Mouse (Mus musculus): Measurements from ENCODE around the gene Nprl2. TPM values are rescaled to one million over a fixed set of nuclear protein-coding genes. Genes with fewer than 3 reads are reported as not detected.
"Not testable (repeated sequence)": the region's sequence is repeated elsewhere in the genome, so short reads cannot be mapped to it uniquely, and the experiment has no call there.

Nprl2 gene
- total RNA-seq, 2 experiments from 2014 or later: 39.7 to 48.3 TPM

GRCm38 (mm10) chr9:107563029-107563581 is 21.1 kb downstream of the Nprl2 start, which contains the start of gene Tusc2:
Tusc2 (plus strand) TSS chr9:107563255.
- peak; percentile 92 to 94 for DNase-seq (ENCODE audit: extremely low spot score in 1 of 2, low spot score in 2 of 2)
- no peak for TF ChIP-seq CTCF (IDR thresholded peaks at IDR 0.05)
- peak within 1 kb of the TSS; percentile 81 for H3K4me3 ChIP-seq
- intact Hi-C loops (cut with DNase I): no loop called here
- peak within 1 kb of the TSS; percentile 82 for H3K27ac ChIP-seq

GRCm38 (mm10) chr9:107565556-107565955 is 23.5 kb downstream of the Nprl2 start:
- intact Hi-C loops (cut with DNase I); H3K4me3 ChIP-seq; H3K27ac ChIP-seq; DNase-seq (ENCODE audit: extremely low spot score in 1 of 2, low spot score in 2 of 2): not testable (repeated sequence)

- peak; percentile 64 to 78 for DNase-seq (ENCODE audit: extremely low spot score in 1 of 2, low spot score in 2 of 2)
- Histone ChIP-seq H3K4me3 (peak overlapping the region; percentile 23; the same call in 1 of the 2 replicates), H3K27ac (peak overlapping the region; percentile 66)
- TF ChIP-seq CTCF (IDR thresholded peaks at IDR 0.05): peak; percentile 88
- intact Hi-C loops (cut with DNase I): no loop called here
These were observed 24.1 kb downstream of the Nprl2 start for GRCm38 (mm10) chr9:107566041-107566709.

DNA sequence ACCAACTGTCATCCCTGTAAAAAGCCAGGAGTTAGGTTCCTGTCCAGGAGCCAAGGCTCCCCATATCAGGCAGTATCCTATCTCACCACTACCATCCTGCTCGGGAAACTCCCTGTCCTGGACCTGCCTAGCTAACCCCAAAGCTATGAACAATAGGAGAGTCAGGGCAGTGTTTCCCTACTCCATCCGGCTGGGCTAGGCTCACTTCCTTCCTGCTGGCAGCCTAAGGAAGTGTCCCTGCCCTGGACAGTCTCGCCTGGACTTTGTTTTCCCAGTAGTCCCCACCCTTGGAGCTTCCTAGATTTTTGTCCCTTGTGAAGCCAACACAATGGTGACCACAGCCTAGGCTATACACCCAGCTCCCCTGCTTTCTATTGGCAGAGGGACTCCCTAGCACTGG is 24.8 kb downstream of the Nprl2 start:
- peak; percentile 14 for TF ChIP-seq CTCF (IDR thresholded peaks at IDR 0.05)
- no peak for DNase-seq (ENCODE audit: extremely low spot score in 1 of 2, low spot score in 2 of 2)
- Histone ChIP-seq H3K4me3 (no peak overlapping the region), H3K27ac (peak overlapping the region; percentile 66)
- intact Hi-C loops (cut with DNase I): no loop called here

DNA sequence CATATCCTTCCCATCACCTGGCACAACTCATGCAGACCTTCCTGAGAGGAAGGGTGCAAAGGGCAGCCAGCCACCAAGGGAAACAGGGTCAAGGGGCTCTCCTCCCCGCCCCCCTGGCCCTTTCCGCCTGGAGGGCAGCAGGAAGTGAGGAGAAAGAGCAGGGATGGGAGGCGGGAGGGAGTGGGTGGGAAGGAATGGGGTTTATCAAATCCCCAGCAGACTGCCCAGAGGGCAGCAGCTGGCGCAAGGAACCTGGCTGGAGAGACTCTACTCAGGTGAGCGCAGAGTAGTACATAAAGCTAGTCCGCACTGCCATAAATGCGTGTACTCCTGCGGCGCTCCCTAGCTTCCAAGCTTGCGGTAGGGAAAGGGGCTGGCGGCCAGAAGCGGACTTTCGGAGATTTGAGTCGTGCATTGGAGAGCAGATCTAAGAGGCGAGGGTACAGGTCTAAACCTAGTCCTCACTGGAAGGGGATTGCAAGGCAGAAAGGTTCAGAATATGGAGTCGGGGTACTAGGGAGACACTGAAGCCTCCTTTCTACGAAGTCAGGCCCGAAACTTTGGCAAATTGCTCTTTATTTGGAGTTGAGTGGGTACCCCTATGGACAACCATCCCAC is 25.8 kb downstream of the Nprl2 start, which contains the start of gene Hyal2:
Gene Hyal2, plus strand, starts transcription at position 244 of the 618 bp plus-strand sequence.
- DNase-seq (ENCODE audit: extremely low spot score in 1 of 2, low spot score in 2 of 2): no peak
- peak within 1 kb of the TSS; percentile 95 for H3K27ac ChIP-seq
- intact Hi-C loops (cut with DNase I): no loop called here
- H3K4me3 ChIP-seq: peak within 1 kb of the TSS; percentile 82
- no peak for TF ChIP-seq CTCF (IDR thresholded peaks at IDR 0.05)

DNA sequence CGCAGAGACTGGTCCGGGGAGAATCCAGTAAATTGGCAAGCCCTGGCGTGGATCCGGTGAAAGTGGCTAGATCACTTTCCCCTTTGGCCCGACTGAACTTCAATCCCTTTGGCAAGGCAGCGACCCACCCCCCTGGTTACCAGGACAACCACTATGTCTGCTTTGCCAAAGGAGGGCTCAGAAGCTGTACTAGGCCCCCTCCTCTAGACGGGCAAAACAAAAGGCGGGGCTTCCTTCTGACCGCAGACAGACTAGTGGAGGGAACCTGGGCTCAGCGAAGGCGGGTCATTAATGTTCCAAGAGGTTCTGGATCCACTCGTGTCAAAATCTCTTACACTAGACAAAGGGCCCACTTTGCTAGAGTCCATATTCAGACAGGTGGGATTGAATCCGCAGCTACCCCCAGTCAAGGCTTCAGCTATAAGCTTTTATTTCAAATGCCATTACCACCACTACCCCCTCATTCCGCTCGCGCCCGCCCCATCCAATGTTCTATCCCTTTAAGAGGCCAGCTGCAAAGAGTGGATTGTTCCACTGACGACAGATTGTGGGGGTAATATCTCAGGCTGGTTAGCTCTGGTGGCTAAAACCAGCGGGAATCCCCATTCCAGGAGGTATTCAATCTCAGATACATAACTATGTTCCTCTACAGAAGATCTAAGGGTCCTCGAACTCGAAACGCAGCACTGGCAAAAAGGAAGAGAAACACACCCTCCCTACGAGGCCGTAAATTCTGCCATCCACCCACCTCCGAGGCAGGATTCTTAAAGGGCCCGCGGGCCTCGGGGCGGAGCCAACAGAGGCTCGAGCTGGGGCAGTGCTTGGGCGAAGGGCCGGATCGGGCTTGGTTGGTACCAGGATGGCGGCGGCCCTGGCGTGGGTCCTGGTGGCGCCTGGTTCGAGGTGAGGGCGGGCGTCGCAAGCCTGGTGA is 26.6 kb downstream of the Nprl2 start:
- no peak for TF ChIP-seq CTCF (IDR thresholded peaks at IDR 0.05)
- intact Hi-C loops (cut with DNase I): no loop called here
- peak; percentile 71 to 79 for DNase-seq (ENCODE audit: extremely low spot score in 1 of 2, low spot score in 2 of 2)

GRCm38 (mm10) chr9:107569270-107569669 is 27.2 kb downstream of the Nprl2 start:
- intact Hi-C loops (cut with DNase I): no loop called here
- no peak for TF ChIP-seq CTCF (IDR thresholded peaks at IDR 0.05)
- peak overlapping the region; percentile 95 for H3K27ac ChIP-seq
- no peak for DNase-seq (ENCODE audit: extremely low spot score in 1 of 2, low spot score in 2 of 2)
- H3K4me3 ChIP-seq: peak overlapping the region; percentile 82

More for the DNA sequence above, 26.6 kb downstream of the Nprl2 start:
- peak overlapping the region; percentile 95 for H3K27ac ChIP-seq
- peak overlapping the region; percentile 82 for H3K4me3 ChIP-seq

GRCm38 (mm10) chr9:107570016-107570415 is 28.0 kb downstream of the Nprl2 start:
- intact Hi-C loops (cut with DNase I): loop anchor here (10.0 kb wide), 1 partner anchor 925 kb away; the partner anchor contains the start of gene Usp19
- DNase-seq (ENCODE audit: extremely low spot score in 1 of 2, low spot score in 2 of 2): no peak
- Histone ChIP-seq H3K4me3 (peak overlapping the region; percentile 82), H3K27ac (no peak overlapping the region)
- TF ChIP-seq CTCF (IDR thresholded peaks at IDR 0.05): no peak

DNA sequence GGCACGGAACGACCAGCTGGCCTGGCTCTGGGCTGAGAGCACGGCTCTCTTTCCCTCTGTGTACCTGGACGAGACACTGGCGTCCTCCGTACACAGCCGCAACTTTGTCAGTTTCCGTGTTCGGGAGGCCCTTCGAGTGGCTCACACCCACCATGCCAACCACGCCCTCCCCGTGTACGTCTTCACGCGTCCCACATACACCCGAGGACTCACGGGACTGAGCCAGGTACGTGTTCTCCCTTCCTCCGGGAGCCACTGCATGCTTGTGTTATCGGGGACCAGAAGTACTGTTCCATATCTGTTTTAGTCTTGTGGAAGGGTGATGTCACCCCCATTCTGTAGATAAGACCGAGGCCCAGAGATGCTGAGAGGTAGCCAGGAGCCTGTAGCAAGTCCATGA is 28.8 kb downstream of the Nprl2 start:
- no peak for TF ChIP-seq CTCF (IDR thresholded peaks at IDR 0.05)
- Histone ChIP-seq H3K4me3 (no peak overlapping the region), H3K27ac (no peak overlapping the region)
- intact Hi-C loops (cut with DNase I): loop anchor here (10.0 kb wide), 1 partner anchor 924 kb away; the partner anchor contains the start of gene Usp19
- DNase-seq (ENCODE audit: extremely low spot score in 1 of 2, low spot score in 2 of 2): no peak

GRCm38 (mm10) chr9:107571534-107572326 is 29.7 kb downstream of the Nprl2 start:
- intact Hi-C loops (cut with DNase I): loop anchor here (10.0 kb wide), 1 partner anchor 923 kb away; the partner anchor contains the start of gene Usp19
- no peak overlapping the region for H3K4me3 ChIP-seq

More at GRCm38 (mm10) chr9:107571534-107572326, 29.7 kb downstream of the Nprl2 start:
- no peak overlapping the region for H3K27ac ChIP-seq
- DNase-seq (ENCODE audit: extremely low spot score in 1 of 2, low spot score in 2 of 2): no peak
- TF ChIP-seq CTCF (IDR thresholded peaks at IDR 0.05): no peak
